Mouse (Mus musculus) urinary bladder, adult 18-20 months (tissue): Measurements from ENCODE around the gene Med10.

Experiments
- DNase-seq, 2 experiments: peaks; one replicate each; pipeline ENCODE4 v3.0.0; 2022; ENCODE audit warnings: low spot score in 2 of 2, mixed read lengths in 2 of 2

The Med10 gene

DNA sequence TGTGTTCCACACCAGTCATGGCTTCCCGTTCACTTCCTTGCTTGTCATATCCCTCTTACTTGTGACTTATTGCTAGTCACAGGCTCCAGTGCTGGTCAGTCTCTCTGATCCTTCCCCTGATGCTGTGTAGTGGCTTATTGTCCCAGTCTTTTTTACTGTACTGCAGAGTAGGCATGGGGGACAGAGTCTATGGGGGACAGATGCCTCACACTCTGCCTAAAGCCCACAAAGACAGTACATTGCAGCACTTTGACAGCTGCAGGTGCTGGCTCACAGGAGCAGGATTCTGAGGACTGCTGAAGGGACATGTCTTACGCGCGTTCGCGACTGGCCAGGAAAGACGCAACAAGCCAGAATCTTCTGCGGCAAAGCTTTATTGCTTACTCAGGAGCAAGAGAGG, 28.4 kb downstream of the Med10 start:
- no peak for DNase-seq

DNA sequence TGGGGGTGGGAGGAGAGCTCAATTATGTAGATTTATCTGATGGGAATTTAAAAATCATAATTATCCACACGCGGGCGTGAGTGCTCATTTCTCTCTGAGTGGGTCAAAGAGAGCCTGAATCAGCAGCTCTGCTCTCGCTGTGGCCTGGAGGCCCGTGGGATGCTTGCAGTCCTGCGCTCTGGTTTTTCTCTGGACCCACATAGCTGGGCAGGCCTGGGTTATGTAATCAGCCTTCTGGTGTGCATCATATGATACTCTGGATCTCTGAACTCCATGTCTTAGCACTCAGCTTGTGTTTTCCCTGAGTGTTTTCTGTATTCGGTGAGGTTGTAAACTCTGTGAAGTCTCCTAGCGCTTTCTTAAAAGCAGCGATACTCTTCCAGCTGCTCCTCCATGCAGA, 30.4 kb downstream of the Med10 start:
- DNase-seq = no peak

DNA sequence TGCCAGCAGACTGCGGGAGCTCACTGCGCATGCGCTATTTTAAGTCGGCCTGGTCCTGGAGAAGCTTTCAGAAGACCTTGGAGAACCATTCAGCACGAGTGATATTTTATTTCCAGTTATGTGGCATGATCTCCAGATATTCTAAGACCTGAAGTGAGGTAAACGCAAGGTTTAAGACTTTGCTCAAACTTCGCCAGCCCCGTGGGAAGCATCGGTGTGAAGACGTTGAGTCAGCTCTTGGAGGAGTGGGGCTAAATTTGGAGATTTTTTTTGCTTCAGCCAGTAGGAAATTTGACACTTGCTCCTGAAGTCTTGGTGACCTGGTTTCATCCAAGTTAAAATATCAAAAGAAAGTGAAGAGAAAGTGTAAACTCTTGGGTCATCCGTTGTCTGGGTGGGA, 31.2 kb downstream of the Med10 start:
- DNase-seq = no peak

DNA sequence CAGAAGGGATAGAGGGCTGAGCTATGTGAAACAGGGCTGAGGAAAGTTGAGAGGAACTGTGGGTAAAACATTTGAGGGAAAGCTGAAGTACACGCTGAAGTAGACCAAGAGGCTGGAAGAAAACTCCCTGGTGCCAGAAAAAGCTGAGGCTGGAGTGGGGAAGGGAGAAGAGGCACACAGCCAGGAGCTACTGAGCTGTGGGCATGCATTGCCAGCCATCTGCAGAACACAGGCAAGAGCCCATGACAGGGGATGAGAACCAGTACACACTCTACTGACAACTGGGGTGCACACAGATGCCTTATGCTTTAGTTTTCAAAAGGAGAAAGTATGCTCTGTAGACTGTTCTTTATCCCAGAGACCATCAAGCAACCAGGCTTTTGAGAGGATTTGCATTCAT, 43.4 kb downstream of the Med10 start:
- no peak for DNase-seq

DNA sequence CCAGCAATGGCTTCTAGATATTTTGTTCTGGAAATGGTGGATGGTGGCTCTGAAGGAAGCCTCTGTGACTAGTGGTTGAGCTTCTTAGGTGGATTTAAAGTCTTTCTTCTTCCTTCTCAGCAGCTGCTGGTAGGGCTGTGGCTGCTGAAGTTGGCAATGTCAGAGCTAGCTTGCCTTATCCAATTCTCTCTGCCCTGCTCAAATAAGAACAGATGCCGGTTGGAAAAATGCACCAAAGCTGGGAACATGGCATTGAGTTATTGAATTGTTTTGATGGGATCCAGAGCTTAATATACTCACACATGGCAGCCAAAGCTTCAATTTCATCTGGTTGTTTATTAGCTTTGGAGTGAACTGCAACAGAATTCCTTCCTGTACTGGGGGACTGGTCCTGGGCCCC, 47.4 kb downstream of the Med10 start:
- DNase-seq = no peak

DNA sequence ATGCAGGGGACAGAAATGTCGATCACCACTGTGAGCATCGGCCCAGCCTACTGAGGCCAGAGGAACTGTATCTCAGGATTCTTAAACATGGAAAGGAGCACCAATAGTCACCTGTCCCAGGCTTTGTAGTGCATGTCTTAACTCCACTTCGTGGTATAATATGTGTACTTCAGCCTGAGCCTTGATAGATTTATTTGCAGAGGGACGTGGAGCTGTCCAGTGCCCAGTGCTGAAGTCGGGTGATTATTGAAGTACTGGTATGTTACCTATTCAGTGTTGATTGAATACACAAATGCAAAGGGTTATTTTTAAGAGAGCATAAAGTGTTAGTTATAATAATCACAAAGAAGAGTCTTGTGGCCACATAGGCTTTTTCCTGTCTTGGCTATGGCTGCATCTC, 50.1 kb downstream of the Med10 start:
- DNase-seq = no peak

DNA sequence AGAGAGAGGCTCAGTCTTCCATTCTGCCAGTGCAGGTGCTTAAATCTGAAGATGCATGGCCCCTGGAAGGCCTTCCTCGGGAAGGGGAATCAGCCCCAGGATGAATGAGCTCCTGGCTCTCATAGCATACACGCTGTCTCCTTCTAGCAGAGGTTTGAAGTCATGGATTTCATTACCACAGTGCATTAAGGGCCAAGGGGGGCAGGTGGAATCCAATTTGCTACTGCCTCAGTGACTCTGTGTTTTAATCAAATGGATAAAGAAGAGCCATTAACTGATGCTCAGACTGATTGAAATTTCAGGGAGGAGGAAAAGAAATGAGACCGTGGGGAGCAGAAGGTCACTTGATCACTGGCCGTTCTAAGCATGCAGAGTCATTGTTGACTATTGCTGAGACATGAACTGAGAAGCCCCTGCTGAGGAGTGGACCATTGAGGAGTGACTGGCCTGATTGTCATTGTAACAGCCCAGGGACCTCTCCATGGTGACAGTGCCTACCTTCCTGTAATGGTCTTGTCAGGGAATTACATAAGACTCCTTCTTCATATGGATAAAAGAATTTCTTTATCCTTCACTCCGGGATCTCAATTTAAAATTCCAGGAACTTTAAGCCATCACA, 51.3 kb downstream of the Med10 start:
- DNase-seq = no peak

DNA sequence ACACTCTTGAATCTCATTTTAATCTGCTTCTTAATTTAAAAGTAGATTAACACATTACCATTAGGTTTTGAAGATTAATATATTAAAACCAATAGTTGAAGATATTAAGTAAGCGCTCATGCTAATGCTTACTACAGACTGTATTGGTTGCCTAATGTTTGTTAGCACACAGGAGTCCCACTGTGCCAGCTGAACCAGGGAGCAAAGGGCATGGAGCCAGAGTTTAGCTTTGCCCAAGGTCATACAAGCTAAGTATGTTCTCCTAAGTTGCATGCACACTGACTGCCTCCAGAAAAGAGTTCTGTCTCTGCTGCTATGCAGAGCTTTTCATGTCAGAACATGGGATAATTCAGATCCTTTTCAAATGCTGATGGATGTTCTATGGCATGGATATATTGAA, 53.7 kb downstream of the Med10 start:
- no peak for DNase-seq

DNA sequence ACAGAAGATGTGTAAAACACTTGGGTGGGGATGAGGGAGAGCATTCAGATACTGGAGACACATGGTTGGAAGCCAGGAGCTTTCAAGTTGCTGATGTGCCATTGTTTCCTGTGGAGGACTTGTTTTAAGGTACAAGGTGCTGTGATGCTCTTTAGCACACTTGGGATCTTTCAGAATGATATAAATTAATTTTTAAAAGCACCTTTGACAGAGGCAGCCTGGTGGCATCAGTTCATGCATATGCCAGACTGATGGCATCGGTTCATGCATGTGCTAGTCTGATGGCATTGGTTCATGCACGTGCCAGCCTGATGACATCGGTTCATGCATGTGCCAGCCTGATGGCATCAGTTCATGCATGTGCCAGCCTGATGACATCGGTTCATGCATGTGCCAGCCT, 60.1 kb downstream of the Med10 start:
- DNase-seq = no peak

DNA sequence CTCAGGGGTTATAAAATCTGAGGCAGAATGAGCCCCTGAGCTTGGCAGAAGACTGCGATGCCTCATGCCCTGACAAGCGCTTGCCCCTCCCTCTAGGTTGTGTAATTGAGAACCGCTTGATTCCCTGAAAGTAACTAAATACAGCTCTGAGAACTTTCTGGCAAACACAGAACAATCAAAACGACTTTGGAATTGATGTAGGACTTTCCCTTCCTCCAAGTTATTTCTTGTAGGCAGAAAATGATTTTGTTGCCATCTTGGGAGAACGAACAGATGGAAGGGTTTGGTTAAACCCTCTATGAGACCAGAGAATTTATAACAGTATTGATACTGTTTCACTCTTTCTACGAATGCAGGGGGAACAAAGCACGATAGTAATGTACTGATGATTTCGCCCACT, 62.7 kb downstream of the Med10 start:
- DNase-seq = no peak
